Mouse (Mus musculus) forebrain, embryonic 12.5 days (tissue): ENCODE data around the gene Asf1b. TPM values are rescaled to one million over a fixed set of nuclear protein-coding genes. Genes with fewer than 3 reads are reported as not detected.
A peak's percentile ranks its signal among the peaks of the same experiment; 100 is the strongest.

Experiments used
- ATAC-seq: fragments of 200-750 bp; cut with Nextera tagmentation; 2 replicates; pipeline ENCODE4 v1.8.0; 2017; ENCODE audit warnings: moderate TSS enrichment; ENCODE audit not compliant: low FRiP score
- H3K27ac ChIP-seq: fragments of 300-500 bp; sonication (generic); 2 replicates; pipeline ENCODE4 v1.5.1; 2016; ENCODE audit warnings: mild to moderate bottlenecking
- H3K27me3 ChIP-seq: fragments of 300-500 bp; sonication (generic); 2 replicates; pipeline ENCODE4 v1.6.1; 2016; ENCODE audit warnings: mild to moderate bottlenecking
- H3K36me3 ChIP-seq: fragments of 300-500 bp; sonication (generic); replicated peaks from 2 replicates; pipeline ENCODE4 v1.6.1; 2016; ENCODE audit warnings: mild to moderate bottlenecking
- H3K4me1 ChIP-seq: fragments of 300-500 bp; sonication (generic); 2 replicates; pipeline ENCODE4 v1.6.1; 2016
- H3K4me2 ChIP-seq: fragments of 300-500 bp; sonication (generic); 2 replicates; pipeline ENCODE4 v1.6.1; 2016; ENCODE audit warnings: mild to moderate bottlenecking, moderate library complexity
- H3K4me3 ChIP-seq: fragments of 300-500 bp; sonication (generic); replicated peaks from 2 replicates; pipeline ENCODE4 v1.5.1; 2016; ENCODE audit warnings: mild to moderate bottlenecking
- H3K9ac ChIP-seq: fragments of 300-500 bp; sonication (generic); 2 replicates; pipeline ENCODE4 v1.6.1; 2016; ENCODE audit warnings: mild to moderate bottlenecking
- H3K9me3 ChIP-seq: fragments of 300-500 bp; sonication (generic); 2 replicates; pipeline ENCODE4 v1.6.1; 2016
- WGBS: fragments of 180-500 bp; shearing (Covaris S2); methylation state at CpG from one replicate; pipeline ENCODE4 v1.1.7; 2016; 5-methylcytosine and 5-hydroxymethylcytosine counted together
- microRNA counts: library from miRNA; unstranded; fragments of <30 nt; microRNA quantifications from one replicate; lab custom pipeline; 2017
- microRNA-seq: library from miRNA; unstranded; fragments of <30 nt; microRNA quantifications from one replicate; pipeline ENCODE4, GENCODE M21; 2017
- polyA plus RNA-seq: library from polyadenylated mRNA; unstranded; fragments of >200 nt; fragmentation: Nextera tagmentation; extraction: Ambion mirVana; gene quantifications from 2 replicates; pipeline ENCODE4 v1.2.1, GENCODE M21; 2016

Asf1b gene
- polyA plus RNA-seq, 1 experiment from 2014 or later: 59.0 TPM

GRCm38 (mm10) chr8:84011705-84012498 is 56.6 kb downstream of the Asf1b start, which contains the start of gene 2210011C24Rik:
Gene 2210011C24Rik, minus strand, starts transcription at chr8:84012171.
- no peak within 1 kb of the TSS for H3K27ac ChIP-seq
- no peaks in the 10 kb centered on the region for H3K9me3 ChIP-seq
- H3K4me1 ChIP-seq: peaks cover 30% of the 10 kb centered on the region
- 0 out of 2 replicates have a peak, but pooled peaks have one; percentile 18 for ATAC-seq
- peak within 1 kb of the TSS; percentile 95 for H3K4me2 ChIP-seq
- no peaks in the 10 kb centered on the region for H3K36me3 ChIP-seq
- peak within 1 kb of the TSS; percentile 62 for H3K9ac ChIP-seq
- peak within 1 kb of the TSS; percentile 55 for H3K4me3 ChIP-seq
- WGBS: under 1% methylated on average over 45 of the region's 45 CpGs
- H3K27me3 ChIP-seq: peaks cover 58% of the 10 kb centered on the region

DNA sequence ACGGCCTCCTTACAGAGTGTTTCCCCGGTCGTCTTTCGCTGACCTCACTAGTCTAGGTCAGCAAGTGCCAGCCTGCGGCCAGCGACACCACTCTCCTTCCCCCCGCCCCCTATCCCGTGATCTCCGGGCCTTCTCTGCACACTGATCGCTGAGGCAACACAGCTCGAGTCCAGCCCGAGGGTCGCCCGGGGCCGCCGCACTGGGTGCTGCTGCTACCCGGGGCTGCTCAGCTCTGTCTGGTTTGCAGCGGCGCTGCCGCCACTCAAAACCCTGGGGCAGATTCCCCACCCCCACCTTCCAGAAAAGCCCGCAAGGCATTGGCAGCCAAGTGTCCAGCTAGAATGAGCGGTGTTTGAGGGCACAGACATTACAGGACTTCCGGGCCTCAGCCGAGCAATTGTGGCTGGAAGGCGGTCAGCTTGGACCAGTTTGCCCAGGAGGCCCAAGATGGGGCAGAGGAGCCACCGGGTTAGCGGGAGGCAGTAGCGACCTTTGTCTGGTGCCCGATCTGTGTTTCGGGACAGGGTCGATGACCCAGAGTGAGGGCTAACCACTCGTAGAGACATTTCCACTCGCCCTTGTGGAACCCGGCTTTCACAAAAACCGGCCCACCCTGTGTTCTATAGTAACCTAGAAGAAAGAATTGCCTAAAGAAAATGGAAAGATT is 57.3 kb downstream of the Asf1b start:
- H3K9ac ChIP-seq: peak overlapping the region; percentile 48; the same call in 1 of the 2 replicates
- peak overlapping the region; percentile 95 for H3K4me2 ChIP-seq
- H3K9me3 ChIP-seq: no peaks in the 10 kb centered on the region
- no peaks in the 10 kb centered on the region for H3K36me3 ChIP-seq
- H3K27me3 ChIP-seq: peaks cover 58% of the 10 kb centered on the region
- H3K4me3 ChIP-seq: peak overlapping the region; percentile 55
- ATAC-seq: 0 out of 2 replicates have a peak, but pooled peaks have one; percentile 15
- no peak overlapping the region for H3K27ac ChIP-seq
- WGBS: 3% methylated on average over 35 of the region's 35 CpGs
- peaks cover 30% of the 10 kb centered on the region for H3K4me1 ChIP-seq

- H3K27ac ChIP-seq: no peak overlapping the region
- H3K4me2 ChIP-seq: no peak overlapping the region
- H3K27me3 ChIP-seq: peaks cover 47% of the 10 kb centered on the region
- H3K36me3 ChIP-seq: no peaks in the 10 kb centered on the region
- no peaks in the 10 kb centered on the region for H3K9me3 ChIP-seq
- ATAC-seq: no peak
- H3K4me3 ChIP-seq: no peak overlapping the region
- no peak overlapping the region for H3K9ac ChIP-seq
- 96% methylated on average over 5 of the region's 5 CpGs for WGBS
- peaks cover 20% of the 10 kb centered on the region for H3K4me1 ChIP-seq
Observed at GRCm38 (mm10) chr8:84015833-84016232, 60.5 kb downstream of the Asf1b start.

GRCm38 (mm10) chr8:84019738-84020137 is 64.4 kb downstream of the Asf1b start:
- Histone ChIP-seq H3K9me3 (no peaks in the 10 kb centered on the region), H3K4me2 (no peak overlapping the region), H3K27me3 (peaks cover 44% of the 10 kb centered on the region), H3K27ac (no peak overlapping the region), H3K9ac (no peak overlapping the region), H3K4me3 (no peak overlapping the region), H3K4me1 (peaks cover 8% of the 10 kb centered on the region; the same call in 1 of the 2 replicates), H3K36me3 (no peaks in the 10 kb centered on the region)
- 87% methylated on average over 9 of the region's 9 CpGs for WGBS
- ATAC-seq: no peak

MicroRNAs encoded within 50 kb of the gene (microRNA counts, 519-probe panel; counts per million panel counts)
- not detected for microRNA mmu-miR-1199 (lab: Ali Mortazavi, UCI)

Small RNA genes within 50 kb of the gene (microRNA-seq; reads per million reads assigned to microRNA genes)
- not detected for gene Gm44330
- not detected for gene Gm44450
- gene Mir1199: 0.73 reads per million
- gene Mir8111: 3.9 reads per million, percentile 13 among the genes with 10 or more reads in this experiment

Other genes with a start within 250 kb of the Asf1b start
- 168 and 185 TPM in 2 replicates for gene Ddx39, start 240.3 kb upstream of the Asf1b start, polyA plus RNA-seq
- 9.4 and 10.7 TPM in 2 replicates for gene Adgre5, start 214.2 kb upstream of the Asf1b start, polyA plus RNA-seq
- 30.4 and 31.3 TPM in 2 replicates for gene Adgrl1, start 55.4 kb upstream of the Asf1b start, polyA plus RNA-seq
- gene Gm10644, start 302 bp upstream of the Asf1b start, polyA plus RNA-seq: 0.88 and 0.90 TPM in 2 replicates
- 181 and 187 TPM in 2 replicates for gene Prkaca, start 17.5 kb downstream of the Asf1b start, polyA plus RNA-seq
- 9.9 and 11.4 TPM in 2 replicates for gene Samd1, start 42.2 kb downstream of the Asf1b start, polyA plus RNA-seq
- 1.2 TPM in 2 replicates for gene 1700067K01Rik, start 46.0 kb downstream of the Asf1b start, polyA plus RNA-seq
- not detected in 2 replicates for gene 2210011C24Rik, start 56.7 kb downstream of the Asf1b start, polyA plus RNA-seq
- 3.3 and 4.1 TPM in 2 replicates for gene Palm3, start 66.0 kb downstream of the Asf1b start, polyA plus RNA-seq
- gene Il27ra, start 87.1 kb downstream of the Asf1b start, polyA plus RNA-seq: 0.09 and 0.24 TPM in 2 replicates
- not detected in 2 replicates for gene Rln3, start 89.5 kb downstream of the Asf1b start, polyA plus RNA-seq
- gene Gm10643, start 109.6 kb downstream of the Asf1b start, polyA plus RNA-seq: 2.2 and 2.4 TPM in 2 replicates
- gene Rfx1, start 111.3 kb downstream of the Asf1b start, polyA plus RNA-seq: 8.4 and 9.2 TPM in 2 replicates
- 18.7 and 19.4 TPM in 2 replicates for gene Dcaf15, start 149.3 kb downstream of the Asf1b start, polyA plus RNA-seq
- gene Podnl1, start 170.5 kb downstream of the Asf1b start, polyA plus RNA-seq: 0.32 and 0.36 TPM in 2 replicates
- 17.7 and 20.4 TPM in 2 replicates for gene Cc2d1a, start 192.4 kb downstream of the Asf1b start, polyA plus RNA-seq
- 2.1 and 2.3 TPM in 2 replicates for gene 4930432K21Rik, start 192.5 kb downstream of the Asf1b start, polyA plus RNA-seq
- gene Nanos3, start 229.7 kb downstream of the Asf1b start, polyA plus RNA-seq: 5.9 and 6.0 TPM in 2 replicates